Mouse (Mus musculus): ENCODE measurements around the gene Sncb. TPM values are rescaled to one million over a fixed set of nuclear protein-coding genes. Genes with fewer than 3 reads are reported as not detected.

Gene Sncb
- polyA plus RNA-seq, 1 experiment from 2014 or later = 1.3 TPM

DNA sequence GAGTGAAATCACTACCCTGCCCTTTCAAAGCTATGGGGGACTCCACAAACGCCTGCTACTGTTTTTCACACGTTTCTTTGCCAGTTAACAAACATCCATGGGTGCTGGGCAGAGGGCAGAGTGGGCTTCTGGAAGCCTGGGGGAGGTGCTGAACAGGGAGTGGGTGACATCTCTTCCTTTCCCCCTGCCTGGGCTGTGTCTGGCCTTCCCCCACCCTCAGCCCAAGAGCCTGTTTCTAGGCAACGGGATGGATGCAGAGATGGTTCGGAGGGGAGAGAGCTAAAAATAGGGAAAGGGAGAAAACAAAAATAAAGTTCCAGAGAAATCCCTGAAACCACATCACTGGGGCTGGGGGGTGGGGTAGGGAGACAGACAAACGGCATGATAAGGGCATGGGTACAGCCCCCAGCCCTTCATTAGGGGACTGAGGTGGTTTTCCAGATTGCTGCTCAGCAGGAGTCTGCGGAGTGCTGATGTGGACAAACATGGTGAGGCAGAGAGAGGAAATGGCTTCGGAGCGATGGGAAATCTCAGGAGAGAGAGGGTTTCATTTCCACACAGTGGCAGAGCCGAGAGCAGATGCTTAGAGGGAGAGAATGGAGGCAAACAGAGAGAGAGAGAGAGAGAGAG, 11.1 kb downstream of the Sncb start:
- peaks cover 13% of the 10 kb centered on the region for H3K27me3 ChIP-seq (ENCODE audit: control insufficient read depth, insufficient read depth, low read length)
- no peaks in the 10 kb centered on the region for H3K9me3 ChIP-seq (ENCODE audit: control insufficient read depth, low read length)
- ATAC-seq (replicated peaks; ENCODE audit: low FRiP score) = no peak
- H3K4me2 ChIP-seq (ENCODE audit: low read depth, low read length, severe bottlenecking) = peak overlapping the region; percentile 8; the same call in 1 of the 2 replicates
- no peaks in the 10 kb centered on the region for H3K36me3 ChIP-seq (ENCODE audit: control insufficient read depth, insufficient read depth, low read length)
- no peak overlapping the region for H3K4me3 ChIP-seq (ENCODE audit: low read depth, low read length)
- no peak overlapping the region for H3K9ac ChIP-seq (ENCODE audit: low read length)
- no peak overlapping the region for H3K27ac ChIP-seq (ENCODE audit: low read depth, low read length)
- no peak for DNase-seq (ENCODE audit: low spot score)
- 27% methylated on average over 9 of the region's 9 CpGs for WGBS
- peaks cover 11% of the 10 kb centered on the region for H3K4me1 ChIP-seq (replicated peaks; ENCODE audit: control insufficient read depth, insufficient read depth, low read length)

GRCm38 (mm10) chr13:54754169-54755080, 12.0 kb downstream of the Sncb start:
- Histone ChIP-seq H3K4me3 (ENCODE audit: low read depth, low read length) (no peak overlapping the region), H3K36me3 (ENCODE audit: control insufficient read depth, insufficient read depth, low read length) (no peaks in the 10 kb centered on the region), H3K9me3 (ENCODE audit: control insufficient read depth, low read length) (no peaks in the 10 kb centered on the region), H3K4me1 (replicated peaks; ENCODE audit: control insufficient read depth, insufficient read depth, low read length) (peaks cover 4% of the 10 kb centered on the region), H3K27ac (ENCODE audit: low read depth, low read length) (no peak overlapping the region), H3K27me3 (ENCODE audit: control insufficient read depth, insufficient read depth, low read length) (peaks cover 16% of the 10 kb centered on the region), H3K9ac (ENCODE audit: low read length) (no peak overlapping the region), H3K4me2 (ENCODE audit: low read depth, low read length, severe bottlenecking) (no peak overlapping the region)
- DNase-seq (ENCODE audit: low spot score) = no peak
- ATAC-seq (replicated peaks; ENCODE audit: low FRiP score) = no peak
- 47% methylated on average over 12 of the region's 12 CpGs for WGBS

DNA sequence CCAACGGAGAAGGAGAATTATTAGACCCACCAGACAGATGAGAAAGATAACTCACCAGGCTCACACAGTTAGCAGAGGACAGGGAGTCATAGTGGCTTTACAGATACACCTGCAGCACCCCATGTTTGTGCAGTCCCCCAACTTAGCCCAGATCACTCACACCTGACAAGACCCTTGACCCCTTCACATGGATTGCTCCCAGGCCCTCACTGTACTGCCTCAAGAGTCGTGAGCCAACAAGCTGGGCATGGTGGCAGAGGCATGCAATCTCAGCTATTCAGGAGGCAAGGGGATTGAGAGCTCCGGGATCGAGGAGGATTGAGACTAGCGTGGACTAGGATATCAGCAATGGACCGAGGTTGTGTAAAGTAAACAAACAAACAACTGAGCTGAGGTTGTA, 12.7 kb downstream of the Sncb start:
- Histone ChIP-seq H3K4me1 (replicated peaks; ENCODE audit: control insufficient read depth, insufficient read depth, low read length) (no peaks in the 10 kb centered on the region; the same call in 1 of the 2 replicates), H3K9ac (ENCODE audit: low read length) (no peak overlapping the region), H3K4me3 (ENCODE audit: low read depth, low read length) (no peak overlapping the region), H3K36me3 (ENCODE audit: control insufficient read depth, insufficient read depth, low read length) (no peaks in the 10 kb centered on the region), H3K9me3 (ENCODE audit: control insufficient read depth, low read length) (no peaks in the 10 kb centered on the region), H3K27me3 (ENCODE audit: control insufficient read depth, insufficient read depth, low read length) (peaks cover 16% of the 10 kb centered on the region), H3K27ac (ENCODE audit: low read depth, low read length) (no peak overlapping the region), H3K4me2 (ENCODE audit: low read depth, low read length, severe bottlenecking) (no peak overlapping the region)
- 68% methylated on average over 6 of the region's 6 CpGs for WGBS
- no peak for ATAC-seq (replicated peaks; ENCODE audit: low FRiP score)
- DNase-seq (ENCODE audit: low spot score) = no peak

DNA sequence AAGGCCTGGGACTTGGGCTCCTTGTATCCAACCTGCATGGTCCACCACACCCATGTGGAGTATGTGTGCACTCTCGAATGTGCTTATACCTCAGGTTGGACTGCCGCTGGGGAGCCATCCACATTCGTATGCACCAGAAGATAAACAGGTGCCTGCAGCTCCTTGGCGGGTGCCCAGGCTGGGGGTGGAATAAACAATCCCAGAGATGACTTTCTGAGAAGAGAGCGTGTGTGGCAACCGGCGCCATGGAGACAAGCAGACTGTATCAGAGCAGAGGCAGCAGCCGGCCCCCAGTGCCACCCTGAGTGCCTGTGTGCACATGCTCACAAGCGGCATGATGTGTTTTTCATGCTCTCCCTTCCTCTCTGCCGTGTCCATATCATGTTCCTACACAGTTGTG, 13.7 kb downstream of the Sncb start:
- Histone ChIP-seq H3K9me3 (ENCODE audit: control insufficient read depth, low read length) (no peaks in the 10 kb centered on the region), H3K4me1 (replicated peaks; ENCODE audit: control insufficient read depth, insufficient read depth, low read length) (no peaks in the 10 kb centered on the region), H3K4me3 (ENCODE audit: low read depth, low read length) (no peak overlapping the region), H3K27ac (ENCODE audit: low read depth, low read length) (no peak overlapping the region), H3K9ac (ENCODE audit: low read length) (no peak overlapping the region), H3K36me3 (ENCODE audit: control insufficient read depth, insufficient read depth, low read length) (no peaks in the 10 kb centered on the region), H3K27me3 (ENCODE audit: control insufficient read depth, insufficient read depth, low read length) (peaks cover 16% of the 10 kb centered on the region), H3K4me2 (ENCODE audit: low read depth, low read length, severe bottlenecking) (no peak overlapping the region)
- ATAC-seq (replicated peaks; ENCODE audit: low FRiP score) (no peak), DNase-seq (ENCODE audit: low spot score) (no peak)
- WGBS = 75% methylated on average over 10 of the region's 10 CpGs

DNA sequence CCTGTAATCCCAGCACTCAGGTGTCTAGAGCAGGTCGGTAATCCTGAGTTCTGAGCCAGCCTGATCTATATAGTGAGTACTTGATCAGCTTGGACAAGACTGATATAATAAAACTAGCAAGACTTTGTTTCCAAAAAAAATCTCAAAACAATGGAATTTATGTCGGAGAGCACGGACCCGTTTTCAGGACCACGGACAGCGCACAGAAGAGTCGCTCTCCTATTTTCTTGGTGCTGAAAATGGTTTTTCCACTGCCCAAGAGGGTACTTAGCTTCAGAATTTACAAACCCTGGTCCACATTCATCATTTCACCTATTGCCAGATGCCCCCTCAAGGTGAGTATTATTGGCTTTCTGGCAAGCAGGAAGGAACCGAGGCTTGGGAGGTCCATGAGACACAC, 15.7 kb downstream of the Sncb start:
- Histone ChIP-seq H3K9me3 (ENCODE audit: control insufficient read depth, low read length) (no peaks in the 10 kb centered on the region), H3K9ac (ENCODE audit: low read length) (no peak overlapping the region), H3K27me3 (ENCODE audit: control insufficient read depth, insufficient read depth, low read length) (peaks cover 16% of the 10 kb centered on the region), H3K36me3 (ENCODE audit: control insufficient read depth, insufficient read depth, low read length) (no peaks in the 10 kb centered on the region), H3K4me2 (ENCODE audit: low read depth, low read length, severe bottlenecking) (no peak overlapping the region), H3K27ac (ENCODE audit: low read depth, low read length) (no peak overlapping the region), H3K4me3 (ENCODE audit: low read depth, low read length) (no peak overlapping the region), H3K4me1 (replicated peaks; ENCODE audit: control insufficient read depth, insufficient read depth, low read length) (0 out of 2 replicates have a peak, but pooled peaks cover 2% of the 10 kb centered on the region)
- ATAC-seq (replicated peaks; ENCODE audit: low FRiP score) (no peak), DNase-seq (ENCODE audit: low spot score) (peak; percentile 74)
- WGBS = 2% methylated on average over 8 of the region's 8 CpGs

DNA sequence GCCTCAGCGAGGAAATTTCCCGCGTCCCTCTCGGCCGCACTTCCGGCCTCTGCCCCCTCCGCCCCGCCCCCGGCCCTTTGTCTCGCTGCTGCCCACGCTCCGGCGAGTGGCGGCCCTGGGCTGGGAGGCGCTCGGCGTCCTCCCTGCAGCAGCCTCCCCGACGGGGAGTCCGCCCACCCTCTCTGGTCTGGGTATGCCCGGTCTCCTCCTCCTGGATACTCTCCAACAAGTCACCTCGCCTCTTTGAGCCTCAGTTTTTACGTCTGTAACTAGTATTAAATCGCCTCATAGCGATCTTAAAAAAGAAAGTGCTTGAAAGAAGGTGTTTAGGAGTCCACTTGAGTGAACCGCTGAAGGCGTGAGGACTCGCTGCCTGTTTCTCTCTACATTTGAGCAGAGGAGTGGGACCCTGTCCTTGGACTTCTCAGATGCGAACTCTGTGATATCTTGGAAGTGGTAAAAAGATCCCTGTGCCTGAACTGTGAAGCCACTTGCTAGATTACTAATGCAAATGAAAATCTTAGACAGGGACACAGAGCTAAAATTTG, 16.5 kb downstream of the Sncb start, which contains the start of gene Gprin1:
TSS of gene Gprin1 (minus strand) at position 11 of the 548 bp plus-strand sequence.
- H3K27me3 ChIP-seq (ENCODE audit: control insufficient read depth, insufficient read depth, low read length) = peaks cover 16% of the 10 kb centered on the region

DNA sequence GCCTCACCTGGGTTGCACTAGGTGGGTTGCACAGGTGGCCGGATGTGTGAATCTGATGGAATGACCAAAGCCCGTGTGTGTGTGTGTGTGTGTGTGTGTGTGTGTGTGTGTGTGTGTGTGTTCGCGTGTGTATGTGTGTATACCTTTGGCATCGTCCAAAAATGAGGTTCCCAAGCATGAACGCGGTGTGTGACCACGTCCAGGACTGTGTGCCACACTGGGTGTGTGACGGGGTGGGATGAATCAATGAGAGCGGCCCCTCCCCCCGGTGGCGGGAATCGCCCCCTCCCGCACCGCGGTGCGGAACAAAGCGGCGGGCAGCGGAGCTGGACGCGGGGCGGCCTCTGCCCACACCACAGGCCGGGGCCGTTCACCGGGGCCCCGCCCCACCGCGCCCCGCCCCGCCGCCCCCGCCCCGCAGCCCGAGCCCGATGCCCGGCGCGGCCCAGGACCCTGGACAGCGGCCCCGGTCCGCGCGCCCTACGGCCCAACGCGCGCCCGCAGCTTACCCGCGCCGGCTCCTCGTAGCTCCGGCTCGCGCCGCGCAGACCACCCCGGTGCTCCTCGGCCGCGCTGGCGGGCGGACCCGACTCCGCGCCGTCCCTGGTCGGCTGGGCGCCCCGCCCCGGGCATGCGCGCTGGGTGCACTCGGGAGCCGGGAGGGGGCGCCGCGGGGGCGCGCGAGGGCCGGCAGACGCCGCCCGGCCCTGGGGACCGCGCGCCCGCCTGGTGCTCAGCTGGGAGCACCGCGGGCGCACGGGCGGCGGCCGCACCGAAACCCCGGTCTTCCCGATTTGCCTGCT, 17.1 kb downstream of the Sncb start:
- Histone ChIP-seq H3K9me3 (ENCODE audit: control insufficient read depth, low read length) (no peaks in the 10 kb centered on the region), H3K36me3 (ENCODE audit: control insufficient read depth, insufficient read depth, low read length) (no peaks in the 10 kb centered on the region), H3K27ac (ENCODE audit: low read depth, low read length) (peak overlapping the region; percentile 59), H3K4me2 (ENCODE audit: low read depth, low read length, severe bottlenecking) (peak overlapping the region; percentile 67), H3K9ac (ENCODE audit: low read length) (peak overlapping the region; percentile 70), H3K4me3 (ENCODE audit: low read depth, low read length) (peak overlapping the region; percentile 67), H3K27me3 (ENCODE audit: control insufficient read depth, insufficient read depth, low read length) (peaks cover 16% of the 10 kb centered on the region), H3K4me1 (replicated peaks; ENCODE audit: control insufficient read depth, insufficient read depth, low read length) (0 out of 2 replicates have a peak, but pooled peaks cover 2% of the 10 kb centered on the region)
- ATAC-seq (replicated peaks; ENCODE audit: low FRiP score) (peak; percentile 90), DNase-seq (ENCODE audit: low spot score) (peak; percentile 88)
- 1% methylated on average over 67 of the region's 100 CpGs for WGBS

More for the DNA sequence above, 16.5 kb downstream of the Sncb start, which contains the start of gene Gprin1:
- peak within 1 kb of the TSS; percentile 67 for H3K4me3 ChIP-seq (ENCODE audit: low read depth, low read length)
- DNase-seq (ENCODE audit: low spot score) = no peak
- H3K4me2 ChIP-seq (ENCODE audit: low read depth, low read length, severe bottlenecking) = peak within 1 kb of the TSS; percentile 67
- H3K9me3 ChIP-seq (ENCODE audit: control insufficient read depth, low read length) = no peaks in the 10 kb centered on the region
- 0 out of 2 replicates have a peak, but pooled peaks cover 2% of the 10 kb centered on the region for H3K4me1 ChIP-seq (replicated peaks; ENCODE audit: control insufficient read depth, insufficient read depth, low read length)
- peak within 1 kb of the TSS; percentile 59 for H3K27ac ChIP-seq (ENCODE audit: low read depth, low read length)
- 1% methylated on average over 29 of the region's 29 CpGs for WGBS
- H3K9ac ChIP-seq (ENCODE audit: low read length) = peak within 1 kb of the TSS; percentile 70
- H3K36me3 ChIP-seq (ENCODE audit: control insufficient read depth, insufficient read depth, low read length) = no peaks in the 10 kb centered on the region
- peak; percentile 76 for ATAC-seq (replicated peaks; ENCODE audit: low FRiP score)

GRCm38 (mm10) chr13:54748721-54749060, 17.7 kb downstream of the Sncb start:
- 40% methylated on average over 10 of the region's 10 CpGs for WGBS
- DNase-seq (ENCODE audit: low spot score) (no peak), ATAC-seq (replicated peaks; ENCODE audit: low FRiP score) (peak; percentile 21)
- Histone ChIP-seq H3K27me3 (ENCODE audit: control insufficient read depth, insufficient read depth, low read length) (peaks cover 16% of the 10 kb centered on the region), H3K36me3 (ENCODE audit: control insufficient read depth, insufficient read depth, low read length) (no peaks in the 10 kb centered on the region), H3K4me3 (ENCODE audit: low read depth, low read length) (peak overlapping the region; percentile 67), H3K9ac (ENCODE audit: low read length) (peak overlapping the region; percentile 70), H3K9me3 (ENCODE audit: control insufficient read depth, low read length) (no peaks in the 10 kb centered on the region), H3K27ac (ENCODE audit: low read depth, low read length) (no peak overlapping the region), H3K4me1 (replicated peaks; ENCODE audit: control insufficient read depth, insufficient read depth, low read length) (0 out of 2 replicates have a peak, but pooled peaks cover 2% of the 10 kb centered on the region), H3K4me2 (ENCODE audit: low read depth, low read length, severe bottlenecking) (peak overlapping the region; percentile 67)
